Mouse (Mus musculus) liver, postnatal 0 days (tissue): ENCODE measurements around the gene 4930562C15Rik. TPM values are rescaled to one million over a fixed set of nuclear protein-coding genes. Genes with fewer than 3 reads are reported as not detected.
A peak's percentile ranks its signal among the peaks of the same experiment; 100 is the strongest.

Experiments
- ATAC-seq: fragments of 200-750 bp; cut with Nextera tagmentation; 2 replicates; pipeline ENCODE4 v1.8.0; 2017; ENCODE audit warnings: mild to moderate bottlenecking, moderate library complexity
- DNase-seq: peaks from one replicate; pipeline ENCODE4 v3.0.0-alpha.2; 2016
- H3K27ac ChIP-seq: fragments of 300-500 bp; sonication (generic); 2 replicates; pipeline ENCODE4 v1.5.1; 2014; ENCODE audit warnings: antibody characterized with exemption, moderate library complexity, mild to moderate bottlenecking, low read depth
- H3K27me3 ChIP-seq: fragments of 300-500 bp; sonication (generic); 2 replicates; pipeline ENCODE4 v1.6.1; 2014; ENCODE audit warnings: low read length, control low read depth, mixed read lengths; ENCODE audit not compliant: insufficient read depth
- H3K36me3 ChIP-seq: fragments of 300-500 bp; sonication (generic); replicated peaks from 2 replicates; pipeline ENCODE4 v1.6.1; 2014; ENCODE audit warnings: mild to moderate bottlenecking, control low read depth, low read length, moderate library complexity, mixed read lengths; ENCODE audit not compliant: insufficient read depth
- H3K4me1 ChIP-seq: fragments of 300-500 bp; sonication (generic); 2 replicates; pipeline ENCODE4 v1.6.1; 2014; ENCODE audit warnings: antibody characterized with exemption, mild to moderate bottlenecking, control low read depth; ENCODE audit not compliant: insufficient read depth
- H3K4me2 ChIP-seq: fragments of 300-500 bp; sonication (generic); 2 replicates; pipeline ENCODE4 v1.6.1; 2014; ENCODE audit warnings: low read depth, mild to moderate bottlenecking, low read length, moderate library complexity, mixed read lengths
- H3K4me3 ChIP-seq: fragments of 300-500 bp; sonication (generic); 2 replicates; pipeline ENCODE4 v1.5.1; 2014; ENCODE audit warnings: low read depth, low read length
- H3K9ac ChIP-seq: fragments of 300-500 bp; sonication (generic); replicated peaks from 2 replicates; pipeline ENCODE4 v1.6.1; 2014; ENCODE audit warnings: mild to moderate bottlenecking, moderate library complexity
- H3K9me3 ChIP-seq: fragments of 300-500 bp; sonication (generic); 2 replicates; pipeline ENCODE4 v1.6.1; 2016; ENCODE audit warnings: mild to moderate bottlenecking, control low read depth, low read length, mixed read lengths
- CTCF ChIP-seq: sonication (generic); IDR thresholded peaks from 2 replicates; pipeline ENCODE4 v1.5.1; 2016; ENCODE audit warnings: antibody characterized with exemption, low read depth
- EP300 ChIP-seq: IDR thresholded peaks from 2 replicates; pipeline ENCODE4 v1.6.1; 2016; ENCODE audit warnings: antibody characterized with exemption, low read depth, mild to moderate bottlenecking
- WGBS: fragments of 180-500 bp; shearing (Covaris S2); extraction: QIAGEN DNeasy Blood & Tissue Kit; methylation state at CpG from one replicate; pipeline ENCODE4 v1.1.7; 2014; ENCODE audit not compliant: insufficient replicate concordance; 5-methylcytosine and 5-hydroxymethylcytosine counted together
- polyA plus RNA-seq: library from polyadenylated mRNA; unstranded; fragments of >200 nt; fragmentation: Nextera tagmentation; extraction: Ambion mirVana; gene quantifications from 2 replicates; pipeline ENCODE4 v1.2.1, GENCODE M21; 2015

4930562C15Rik gene
- polyA plus RNA-seq, 1 experiment from 2014 or later, result not detected

- WGBS, result 82% methylated on average over 8 of the region's 8 CpGs
- TF ChIP-seq CTCF (no peak), EP300 (no peak)
- H3K9ac ChIP-seq, result no peak overlapping the region
- no peaks in the 10 kb centered on the region for H3K9me3 ChIP-seq
- no peak overlapping the region for H3K4me3 ChIP-seq
- no peak for DNase-seq
- no peak overlapping the region for H3K27ac ChIP-seq
- peaks cover 31% of the 10 kb centered on the region for H3K4me1 ChIP-seq
- no peak overlapping the region for H3K4me2 ChIP-seq
- no peak for ATAC-seq
- no peaks in the 10 kb centered on the region for H3K27me3 ChIP-seq
- peaks cover 35% of the 10 kb centered on the region for H3K36me3 ChIP-seq
Observed at GRCm38 (mm10) chr16:4910758-4911157, 75.5 kb downstream of the 4930562C15Rik start.

DNA sequence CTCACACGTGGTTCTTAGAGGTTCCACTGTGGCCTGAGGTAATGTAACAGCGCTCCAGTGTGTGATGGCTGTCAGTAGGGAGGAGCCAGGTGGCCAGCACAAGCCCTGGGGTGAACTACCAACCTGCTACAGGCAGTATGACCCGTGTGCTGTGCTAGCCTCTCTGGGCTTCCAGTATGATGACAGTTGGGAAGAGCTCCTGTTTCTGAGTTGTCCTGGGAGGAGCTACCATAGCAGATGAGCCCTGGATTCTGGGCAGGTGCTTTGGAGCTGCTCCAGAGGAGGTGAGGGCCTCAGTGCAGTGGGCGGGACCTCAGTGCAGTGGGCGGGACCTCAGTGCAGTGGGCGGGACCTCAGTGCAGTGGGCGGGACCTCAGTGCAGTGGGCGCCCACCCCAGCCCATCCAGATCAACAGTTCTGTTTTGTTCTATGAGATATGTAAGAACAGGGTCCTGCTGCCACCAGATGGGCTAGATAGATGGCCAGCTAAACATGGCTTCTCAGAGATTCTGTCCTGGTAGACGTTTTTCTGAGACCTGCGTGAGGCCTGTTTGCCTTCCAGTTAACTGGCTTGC lies 76.9 kb downstream of the 4930562C15Rik start:
- Histone ChIP-seq H3K27ac (peak overlapping the region; percentile 83), H3K4me3 (no peak overlapping the region), H3K9ac (no peak overlapping the region), H3K36me3 (peaks cover 49% of the 10 kb centered on the region), H3K9me3 (no peaks in the 10 kb centered on the region), H3K4me1 (peaks cover 31% of the 10 kb centered on the region), H3K27me3 (no peaks in the 10 kb centered on the region), H3K4me2 (no peak overlapping the region)
- no peak for DNase-seq
- WGBS, result 65% methylated on average over 10 of the region's 10 CpGs
- no peak for ATAC-seq
- TF ChIP-seq CTCF, result no peak
- TF ChIP-seq EP300, result no peak

DNA sequence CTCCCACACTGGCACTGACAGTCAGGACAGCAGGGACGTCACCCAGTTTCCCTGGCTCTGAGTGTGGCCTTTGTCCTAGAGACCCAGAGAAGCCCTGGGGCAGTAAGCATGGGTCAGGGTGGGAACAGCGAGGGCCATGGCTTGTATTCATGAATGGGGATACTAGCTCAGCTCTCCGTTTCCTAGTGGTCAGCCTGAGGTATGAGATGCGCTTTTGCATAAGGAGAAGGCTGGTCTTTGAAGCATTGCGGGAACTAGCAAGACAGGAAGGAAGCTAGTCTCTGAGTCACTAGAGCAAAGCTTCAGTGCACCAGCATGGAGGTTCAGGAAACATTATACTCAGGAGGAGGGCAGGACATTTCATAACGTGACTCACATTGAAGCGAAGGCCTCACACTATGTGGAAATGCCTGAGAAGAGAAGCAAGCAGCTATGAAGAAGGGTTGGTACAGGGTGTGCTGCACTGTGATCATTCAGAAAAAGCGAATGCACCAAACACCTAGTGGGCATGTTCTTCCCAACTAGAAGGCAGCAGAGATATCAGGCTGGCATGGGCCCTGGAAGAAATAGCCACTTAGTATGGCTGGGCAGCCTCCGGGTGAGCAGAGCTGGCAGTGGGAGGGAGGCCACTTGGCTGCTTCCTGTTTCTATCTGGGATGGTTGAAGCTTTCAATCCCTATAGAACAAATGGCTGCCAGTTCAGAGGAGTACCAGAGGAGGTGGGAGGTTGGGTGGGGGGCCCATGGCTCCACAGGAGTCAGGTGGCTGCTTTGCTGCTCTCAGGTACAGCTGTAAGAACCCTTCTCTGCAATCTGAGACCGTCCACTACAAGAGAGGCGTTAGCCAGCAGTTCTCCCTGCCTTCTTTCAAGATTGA lies 77.9 kb downstream of the 4930562C15Rik start:
- no peaks in the 10 kb centered on the region for H3K27me3 ChIP-seq
- peak overlapping the region; percentile 5; the same call in 1 of the 2 replicates for H3K9ac ChIP-seq
- H3K4me2 ChIP-seq, result peak overlapping the region; percentile 29; the same call in 1 of the 2 replicates
- peaks cover 50% of the 10 kb centered on the region for H3K36me3 ChIP-seq
- peaks cover 25% of the 10 kb centered on the region for H3K4me1 ChIP-seq
- H3K27ac ChIP-seq, result peak overlapping the region; percentile 83
- H3K4me3 ChIP-seq, result no peak overlapping the region
- ATAC-seq, result peak; percentile 66
- no peaks in the 10 kb centered on the region for H3K9me3 ChIP-seq
- TF ChIP-seq EP300 (no peak), CTCF (peak; percentile 38; the same call in 1 of the 2 replicates)
- WGBS, result 46% methylated on average over 11 of the region's 11 CpGs
- DNase-seq, result peak; percentile 36

- Histone ChIP-seq H3K4me2 (peak overlapping the region; percentile 29; the same call in 1 of the 2 replicates), H3K9ac (peak overlapping the region; percentile 5; the same call in 1 of the 2 replicates), H3K36me3 (peaks cover 53% of the 10 kb centered on the region), H3K4me1 (peaks cover 16% of the 10 kb centered on the region), H3K9me3 (no peaks in the 10 kb centered on the region), H3K27ac (peak overlapping the region; percentile 83), H3K4me3 (no peak overlapping the region), H3K27me3 (no peaks in the 10 kb centered on the region)
- 31% methylated on average over 12 of the region's 12 CpGs for WGBS
- DNase-seq (peak; percentile 84), ATAC-seq (peak; percentile 60)
- TF ChIP-seq EP300, result no peak
- TF ChIP-seq CTCF, result peak; percentile 97
Observed at GRCm38 (mm10) chr16:4913783-4914735, 78.8 kb downstream of the 4930562C15Rik start.

- no peak overlapping the region for H3K4me2 ChIP-seq
- WGBS, result 69% methylated on average over 3 of the region's 3 CpGs
Observed at GRCm38 (mm10) chr16:4915931-4916330, 80.7 kb downstream of the 4930562C15Rik start.

More at GRCm38 (mm10) chr16:4915931-4916330, 80.7 kb downstream of the 4930562C15Rik start:
- Histone ChIP-seq H3K27ac (no peak overlapping the region), H3K4me1 (peaks cover 15% of the 10 kb centered on the region), H3K9ac (no peak overlapping the region), H3K9me3 (no peaks in the 10 kb centered on the region), H3K4me3 (no peak overlapping the region), H3K27me3 (no peaks in the 10 kb centered on the region), H3K36me3 (peaks cover 42% of the 10 kb centered on the region)
- TF ChIP-seq CTCF, result no peak
- TF ChIP-seq EP300, result no peak
- DNase-seq (no peak), ATAC-seq (no peak)
